Mouse (Mus musculus) spleen, postnatal 10 days (tissue): ENCODE data around the gene Trappc11.

Experiments used
- DNase-seq, 2 experiments: peaks; one replicate each; pipeline ENCODE4 v3.0.0; 2021 to 2022; ENCODE audit warnings: low spot score in 2 of 2

Trappc11 gene

DNA sequence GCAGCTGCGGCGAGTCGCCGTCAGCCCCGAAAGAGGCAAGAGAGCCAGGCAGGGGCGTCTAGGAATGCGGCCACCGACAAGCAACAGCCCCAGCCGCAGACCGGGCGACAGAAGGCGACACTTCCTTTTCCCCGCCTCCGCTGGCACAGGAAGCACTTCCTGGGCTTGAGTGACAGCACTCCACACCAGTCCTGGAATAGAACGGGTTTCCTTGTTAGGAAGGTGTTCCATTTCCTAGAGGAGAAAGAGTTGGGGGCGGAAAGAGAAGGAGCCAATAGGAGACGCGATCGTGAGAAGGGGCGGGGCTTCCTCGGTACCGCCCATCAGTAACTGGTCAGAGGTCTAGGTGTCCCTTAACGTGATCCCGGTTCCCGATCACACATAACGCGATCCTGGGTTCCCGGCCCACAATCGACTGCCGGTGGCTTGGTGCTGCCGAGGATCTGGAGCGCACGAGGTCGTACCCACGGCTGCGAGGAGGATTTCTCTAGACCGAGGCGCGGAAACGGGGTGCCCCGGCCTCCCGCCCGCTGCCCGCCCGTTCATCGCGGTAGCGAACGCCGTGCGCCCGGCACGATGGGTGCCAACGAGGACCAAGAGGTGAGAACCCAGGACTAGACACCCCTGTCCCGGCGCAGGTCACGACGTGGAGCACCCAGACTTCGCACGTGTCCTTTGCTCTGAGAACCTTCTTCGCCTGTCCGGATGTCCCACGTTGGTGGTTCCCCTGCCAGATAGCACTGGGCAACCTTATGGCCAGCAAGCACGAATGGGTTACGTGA is at the start of gene Trappc11, which contains the start of gene Rwdd4a:
Gene Trappc11, minus strand, starts transcription at position 127 of the 782 bp plus-strand sequence.
Gene Rwdd4a, plus strand, starts transcription at position 321 of the 782 bp plus-strand sequence.
- peak; percentile 91 to 94 for DNase-seq

DNA sequence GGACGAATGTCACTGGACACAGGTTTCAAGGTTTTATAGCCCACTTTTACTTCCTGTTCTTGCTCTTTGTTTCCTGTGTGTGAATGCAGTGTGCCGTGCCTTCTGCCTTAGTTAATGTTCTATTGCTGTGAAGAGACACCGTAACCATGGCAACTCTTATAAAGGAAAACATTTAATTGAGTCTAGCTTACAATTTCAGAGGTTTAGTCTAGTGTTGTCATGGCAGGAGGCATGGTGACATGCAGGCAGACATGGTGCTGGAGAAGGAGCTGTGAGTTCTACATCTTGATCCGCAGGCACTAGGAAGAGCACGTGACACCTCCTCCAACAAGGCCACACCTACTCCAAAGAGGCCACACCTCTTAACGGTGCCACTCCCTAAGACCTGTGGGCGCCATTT is 48.2 kb upstream of the Trappc11 start:
- no peak for DNase-seq

- DNase-seq, result no peak
Observed at GRCm38 (mm10) chr8:47573482-47573881, 40.2 kb upstream of the Trappc11 start.

DNA sequence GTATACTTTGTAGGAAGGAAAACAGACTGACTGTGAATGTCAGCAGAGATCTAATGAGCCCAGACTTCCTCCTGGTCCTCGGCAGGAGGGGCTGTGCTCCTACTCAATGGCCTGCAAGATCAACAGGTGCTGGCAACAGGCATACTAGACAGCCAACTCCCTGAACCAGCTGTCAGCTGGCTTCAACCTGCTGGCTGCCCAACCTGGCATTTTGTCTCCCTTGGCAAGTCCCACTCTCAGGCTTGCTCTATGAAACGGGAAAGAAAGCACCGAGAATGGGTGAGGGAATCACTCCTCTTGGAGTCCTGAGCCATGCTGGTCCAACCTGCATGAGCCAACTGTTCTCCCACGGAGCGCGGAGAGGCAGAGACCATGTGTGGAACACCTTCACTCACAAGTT is 36.9 kb upstream of the Trappc11 start:
- DNase-seq, result no peak

DNA sequence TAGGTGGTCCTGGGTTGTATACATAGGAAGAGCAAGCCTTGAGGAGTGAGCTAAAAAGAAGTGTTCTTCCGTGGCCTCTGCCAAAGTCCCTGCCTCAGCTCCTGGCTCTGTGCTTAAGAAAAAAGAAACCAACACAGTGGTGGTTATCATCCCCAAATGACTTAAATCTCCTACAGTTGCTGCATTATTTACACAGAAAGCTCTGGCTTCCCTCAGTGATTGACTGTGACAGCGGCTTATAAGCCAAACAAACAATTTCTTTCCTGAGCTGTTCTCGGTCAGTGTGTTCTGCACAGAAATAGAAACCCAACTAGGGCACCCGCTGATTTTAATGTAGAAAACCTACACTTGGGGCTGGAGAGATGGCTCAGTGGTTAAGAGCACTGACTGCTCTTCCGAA is 34.8 kb upstream of the Trappc11 start:
- DNase-seq, result no peak

- no peak for DNase-seq
Observed at GRCm38 (mm10) chr8:47566551-47566950, 33.3 kb upstream of the Trappc11 start.

GRCm38 (mm10) chr8:47560801-47561200 is 27.5 kb upstream of the Trappc11 start:
- DNase-seq, result no peak

- no peak for DNase-seq
Observed at GRCm38 (mm10) chr8:47558274-47558673, 25.0 kb upstream of the Trappc11 start.

DNA sequence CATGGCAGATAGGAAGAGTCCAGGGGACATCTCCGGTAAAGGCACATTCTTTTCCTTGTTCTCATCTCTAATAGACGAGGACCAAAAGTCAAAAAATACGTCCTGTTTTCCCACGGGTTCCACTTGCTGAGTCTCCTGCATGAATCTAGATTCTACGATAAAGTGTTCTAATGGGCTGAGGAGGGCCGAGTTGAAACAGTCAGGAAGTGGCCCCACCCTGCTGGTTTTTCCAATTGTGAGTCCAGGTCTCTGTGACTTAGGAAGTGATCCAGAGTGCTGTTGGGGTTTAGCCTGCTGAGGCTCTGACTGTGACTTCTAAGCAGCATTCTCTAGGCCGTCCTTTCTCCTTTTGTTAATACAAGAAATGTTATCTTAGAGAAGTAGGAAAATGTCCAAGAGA is 23.2 kb upstream of the Trappc11 start:
- no peak for DNase-seq

DNA sequence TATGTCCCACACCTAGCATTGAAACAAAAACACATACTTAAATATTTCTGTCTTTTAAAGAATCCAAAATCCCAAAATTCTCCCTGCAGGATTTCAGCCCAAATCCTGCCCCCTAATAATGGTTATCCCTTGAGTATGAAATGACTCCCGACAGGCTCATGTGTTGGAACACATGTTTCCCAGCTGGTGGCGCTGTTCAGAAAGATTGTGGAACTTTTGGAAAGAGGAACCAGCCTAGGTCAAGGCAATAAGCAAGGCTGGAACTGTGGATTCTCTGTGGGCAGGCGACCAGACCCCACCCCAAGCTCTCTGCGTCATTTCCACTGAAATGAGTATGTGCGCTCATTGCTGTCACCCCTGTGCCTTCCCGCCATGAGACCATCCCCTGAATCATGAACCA is 20.3 kb upstream of the Trappc11 start:
- no peak for DNase-seq

DNA sequence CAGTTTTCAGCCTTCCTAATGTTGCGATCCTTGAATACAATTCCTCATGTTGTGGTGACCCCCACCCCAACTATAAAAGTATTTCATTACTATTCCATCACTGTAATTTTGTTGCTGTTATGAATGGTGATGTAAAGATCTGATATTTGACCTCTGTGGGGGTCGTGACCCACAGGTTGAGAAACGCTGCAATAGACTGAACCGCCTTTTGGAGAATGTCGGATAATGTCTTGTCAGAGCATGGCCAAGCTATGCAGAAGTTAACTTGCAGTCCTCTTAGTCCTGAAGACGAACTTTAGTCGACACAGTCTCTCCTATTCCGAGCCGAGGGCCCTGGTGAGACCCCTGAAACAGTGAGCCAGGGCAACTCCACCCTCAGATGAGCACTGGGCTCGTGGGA is 13.8 kb upstream of the Trappc11 start:
- DNase-seq, result no peak

GRCm38 (mm10) chr8:47544094-47544493 is 10.8 kb upstream of the Trappc11 start:
- DNase-seq, result no peak

- no peak for DNase-seq
Observed at GRCm38 (mm10) chr8:47542746-47543145, 9.5 kb upstream of the Trappc11 start.

DNA sequence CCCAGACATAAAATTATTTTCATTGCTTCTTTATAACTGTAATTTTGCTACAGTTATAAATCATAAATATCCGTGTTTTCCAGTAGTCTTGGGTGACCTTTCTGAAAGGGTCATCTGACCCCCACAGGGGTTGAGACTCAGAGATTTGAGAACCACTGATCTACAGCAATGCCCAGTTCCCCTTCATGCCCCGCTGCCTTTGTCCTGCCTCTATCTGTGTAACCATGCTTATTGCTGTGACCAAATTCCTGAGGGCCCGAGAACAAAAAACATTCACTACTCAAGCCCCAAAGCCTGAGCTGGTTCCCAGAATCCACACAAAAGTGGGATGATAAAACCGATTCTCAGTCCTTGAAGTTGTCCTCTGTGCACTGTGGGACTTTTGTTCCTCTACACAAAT is 5.1 kb upstream of the Trappc11 start:
- DNase-seq, result no peak

GRCm38 (mm10) chr8:47528094-47528493 is 5.2 kb downstream of the Trappc11 start:
- no peak for DNase-seq

GRCm38 (mm10) chr8:47513601-47514000 is 19.7 kb downstream of the Trappc11 start:
- no peak for DNase-seq

DNA sequence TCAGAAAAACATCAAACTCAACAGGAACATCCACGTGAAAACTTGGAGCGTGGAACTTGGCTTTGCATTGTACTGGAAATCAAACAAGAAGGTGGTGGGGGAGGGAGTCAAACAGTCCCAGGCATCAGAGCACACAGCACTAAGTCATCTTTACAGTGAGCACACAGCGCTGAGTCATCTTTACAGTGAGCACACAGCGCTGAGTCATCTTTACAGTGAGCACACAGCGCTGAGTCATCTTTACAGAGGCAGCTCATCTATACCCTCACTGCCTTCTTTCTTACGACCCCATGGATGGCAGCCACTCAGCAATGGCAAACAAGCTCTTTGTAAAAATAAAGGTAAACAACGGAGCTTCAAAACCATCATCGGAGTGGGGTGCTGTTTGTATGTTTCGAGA is 22.3 kb downstream of the Trappc11 start:
- DNase-seq, result no peak

DNA sequence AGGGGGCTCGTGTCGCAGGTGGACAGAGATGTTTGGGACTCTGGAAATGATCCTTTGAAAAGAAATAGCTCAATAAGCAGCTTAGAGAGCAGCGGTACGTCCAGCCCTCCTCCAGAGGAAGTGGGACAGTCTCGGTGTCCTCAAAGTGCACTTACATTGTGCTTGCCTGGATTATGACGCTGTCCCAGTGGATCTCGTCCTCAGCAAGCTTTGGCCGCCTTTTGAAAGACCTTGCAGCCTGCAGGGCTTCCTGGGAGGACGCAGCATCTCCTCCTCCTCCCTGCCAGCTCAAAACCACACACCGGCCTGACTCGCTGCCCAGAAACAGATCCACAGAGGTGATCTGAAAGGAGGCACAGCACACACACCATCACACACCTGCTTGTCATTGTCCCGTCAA is 27.8 kb downstream of the Trappc11 start:
- DNase-seq, result no peak

DNA sequence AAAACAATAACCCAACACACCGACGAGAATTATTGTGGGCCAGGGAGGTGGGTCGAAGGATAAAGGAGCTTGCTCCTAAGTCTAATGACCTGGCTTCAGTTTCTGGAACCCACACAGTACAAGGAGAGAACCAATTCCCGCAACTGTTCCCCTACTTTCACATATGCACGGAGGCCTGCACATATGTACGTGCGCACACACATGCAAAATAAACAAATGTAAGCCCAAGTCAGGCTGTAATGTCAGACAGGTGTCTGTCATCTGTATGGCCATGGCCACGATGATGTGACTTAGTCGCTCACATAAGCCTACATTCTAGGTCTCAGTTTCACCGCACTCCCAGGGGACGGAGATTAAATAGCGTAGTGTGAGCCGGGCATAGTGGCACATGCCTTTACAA is 30.7 kb downstream of the Trappc11 start:
- DNase-seq, result no peak

GRCm38 (mm10) chr8:47501994-47502393 is 31.3 kb downstream of the Trappc11 start:
- no peak for DNase-seq

DNA sequence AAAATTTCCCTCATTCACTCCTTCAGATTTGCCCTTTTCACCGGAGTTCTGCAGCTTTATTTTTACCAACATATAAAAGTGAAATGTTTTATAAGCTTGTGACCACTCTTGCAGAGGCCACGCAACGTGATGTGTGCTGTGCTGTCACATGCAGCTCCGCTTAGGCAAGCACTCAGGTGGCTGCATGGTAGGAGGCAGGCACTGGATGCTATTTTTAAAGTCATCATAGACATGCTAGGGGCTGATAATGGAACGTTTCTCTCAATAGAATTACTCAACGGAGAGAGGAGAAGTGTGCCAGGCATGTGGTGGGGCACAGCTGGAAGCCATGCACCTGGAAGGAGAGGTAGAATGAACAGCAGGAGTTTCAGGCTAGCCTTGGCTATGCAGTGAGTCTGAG is 37.8 kb downstream of the Trappc11 start:
- no peak for DNase-seq

DNA sequence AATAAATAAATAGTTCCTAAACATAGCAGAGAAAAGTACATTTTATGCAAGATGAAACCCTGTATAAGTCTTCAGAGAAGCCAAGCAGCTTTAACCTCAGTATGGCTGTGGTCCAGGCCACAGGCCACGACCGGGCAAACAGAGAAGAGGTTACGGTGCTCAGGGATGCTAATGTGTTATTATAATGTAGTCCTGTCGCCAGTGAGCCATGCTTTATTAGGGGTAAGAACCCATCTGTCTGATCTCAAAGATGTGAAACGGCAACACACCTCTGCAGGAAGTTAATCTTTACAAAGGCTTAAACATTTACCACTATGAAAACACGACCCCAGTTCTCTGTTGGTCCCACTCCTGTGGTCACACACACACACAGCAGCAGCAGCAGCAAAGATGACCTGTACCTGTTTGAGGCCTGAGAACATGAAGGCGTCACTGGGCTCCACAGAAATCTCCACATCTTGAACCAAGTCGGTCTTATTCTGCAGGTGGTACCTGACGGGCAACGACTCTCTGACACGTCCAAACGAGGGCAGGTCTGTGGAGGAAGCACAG is 38.6 kb downstream of the Trappc11 start:
- no peak for DNase-seq

- no peak for DNase-seq
Observed at GRCm38 (mm10) chr8:47493106-47493505, 40.2 kb downstream of the Trappc11 start.

GRCm38 (mm10) chr8:47487231-47487630 is 46.0 kb downstream of the Trappc11 start:
- DNase-seq, result no peak
